Mouse (Mus musculus) intestine, embryonic 14.5 days (tissue): ENCODE data around the gene Tbc1d16. TPM values are rescaled to one million over a fixed set of nuclear protein-coding genes. Genes with fewer than 3 reads are reported as not detected.

Experiments used
- ATAC-seq: fragments of 200-750 bp; cut with Nextera tagmentation; replicated peaks from 2 replicates; pipeline ENCODE4 v1.8.0; 2017; ENCODE audit warnings: low read depth, moderate number of reproducible peaks, moderate TSS enrichment, moderate library complexity; ENCODE audit not compliant: low FRiP score, low TSS enrichment
- DNase-seq: peaks from one replicate; pipeline ENCODE4 v3.0.0-alpha.2; 2018; ENCODE audit warnings: low spot score
- H3K27ac ChIP-seq: fragments of 300-500 bp; sonication (generic); 2 replicates; pipeline ENCODE4 v1.5.1; 2014; ENCODE audit warnings: low read depth, mild to moderate bottlenecking, control low read depth
- H3K27me3 ChIP-seq: fragments of 300-500 bp; sonication (generic); replicated peaks from 2 replicates; pipeline ENCODE4 v1.6.1; 2014; ENCODE audit warnings: low read length, control low read depth; ENCODE audit not compliant: control insufficient read depth, insufficient read depth
- H3K36me3 ChIP-seq: fragments of 300-500 bp; sonication (generic); 2 replicates; pipeline ENCODE4 v1.6.1; 2014; ENCODE audit warnings: low read length, control low read depth; ENCODE audit not compliant: control insufficient read depth, insufficient read depth
- H3K4me1 ChIP-seq: fragments of 300-500 bp; sonication (generic); replicated peaks from 2 replicates; pipeline ENCODE4 v1.6.1; 2014; ENCODE audit warnings: low read length, control low read depth, mixed read lengths; ENCODE audit not compliant: control insufficient read depth, insufficient read depth
- H3K4me2 ChIP-seq: fragments of 300-500 bp; sonication (generic); 2 replicates; pipeline ENCODE4 v1.6.1; 2014; ENCODE audit warnings: low read length
- H3K4me3 ChIP-seq: fragments of 300-500 bp; sonication (generic); 2 replicates; pipeline ENCODE4 v1.5.1; 2014; ENCODE audit warnings: low read depth, low read length, control low read depth, mixed read lengths
- H3K9ac ChIP-seq: fragments of 300-500 bp; sonication (generic); 2 replicates; pipeline ENCODE4 v1.6.1; 2014; ENCODE audit warnings: mild to moderate bottlenecking, low read length
- H3K9me3 ChIP-seq: fragments of 300-500 bp; sonication (generic); 2 replicates; pipeline ENCODE4 v1.6.1; 2016; ENCODE audit warnings: low read length, control low read depth; ENCODE audit not compliant: control insufficient read depth
- WGBS: fragments of 180-500 bp; shearing (Covaris S2); extraction: QIAGEN DNeasy Blood & Tissue Kit; methylation state at CpG from one replicate; pipeline ENCODE4 v1.1.7; 2014; 5-methylcytosine and 5-hydroxymethylcytosine counted together
- polyA plus RNA-seq: library from polyadenylated mRNA; unstranded; fragments of >200 nt; fragmentation: Nextera tagmentation; extraction: Ambion mirVana; gene quantifications from 2 replicates; pipeline ENCODE4 v1.2.1, GENCODE M21; 2014

Gene Tbc1d16
- polyA plus RNA-seq, 1 experiment from 2014 or later: 13.0 TPM

DNA sequence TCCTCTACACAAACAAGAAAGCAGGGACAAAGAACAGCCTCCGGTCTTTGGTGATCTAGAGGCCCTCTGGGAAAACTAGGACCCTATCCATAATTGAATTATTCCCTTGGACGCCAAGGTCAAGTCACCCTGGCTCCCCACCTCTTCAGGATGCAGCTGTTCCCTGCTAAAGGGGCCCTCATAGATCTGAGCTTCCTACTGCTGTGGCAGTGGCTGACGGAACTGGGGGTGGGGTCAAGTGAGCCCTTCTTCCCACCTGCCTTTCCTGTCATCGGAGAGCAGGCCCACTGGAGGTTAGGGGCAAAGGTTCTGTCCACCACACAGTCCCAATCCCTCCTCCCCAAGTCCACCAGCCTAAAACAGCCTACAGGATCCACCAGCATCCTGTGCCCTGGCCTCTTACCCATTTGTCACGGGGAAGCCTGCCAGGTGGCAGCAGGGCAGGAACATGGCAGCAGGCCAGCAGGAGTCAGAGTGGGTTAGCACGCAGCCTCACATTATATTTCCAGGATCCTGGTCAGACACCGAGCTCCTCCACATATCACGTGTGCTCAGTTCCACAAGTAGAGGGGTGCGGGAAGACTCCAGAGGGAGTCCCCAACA is 12.3 kb downstream of the Tbc1d16 start:
- H3K27me3 ChIP-seq: no peaks in the 10 kb centered on the region
- H3K36me3 ChIP-seq: no peaks in the 10 kb centered on the region
- DNase-seq (no peak), ATAC-seq (no peak; the same call in 1 of the 2 replicates)
- 31% methylated on average over 9 of the region's 9 CpGs for WGBS
- peaks cover 55% of the 10 kb centered on the region for H3K4me1 ChIP-seq
- peak overlapping the region; percentile 91 for H3K27ac ChIP-seq
- peak overlapping the region; percentile 46 for H3K4me2 ChIP-seq
- peak overlapping the region; percentile 1 for H3K4me3 ChIP-seq
- H3K9ac ChIP-seq: 0 out of 2 replicates have a peak overlapping the region, but pooled peaks have one; percentile 25
- no peaks in the 10 kb centered on the region for H3K9me3 ChIP-seq

- Histone ChIP-seq H3K9me3 (no peaks in the 10 kb centered on the region), H3K4me2 (peak overlapping the region; percentile 46), H3K27ac (peak overlapping the region; percentile 91), H3K4me3 (peak overlapping the region; percentile 1), H3K9ac (0 out of 2 replicates have a peak overlapping the region, but pooled peaks have one; percentile 25), H3K4me1 (peaks cover 57% of the 10 kb centered on the region), H3K27me3 (no peaks in the 10 kb centered on the region), H3K36me3 (no peaks in the 10 kb centered on the region)
- 1% methylated on average over 18 of the region's 18 CpGs for WGBS
- ATAC-seq (peak; percentile 59), DNase-seq (peak; percentile 85)
Observed at GRCm38 (mm10) chr11:119215038-119215904, 13.0 kb downstream of the Tbc1d16 start.

GRCm38 (mm10) chr11:119213166-119213885 is 15.0 kb downstream of the Tbc1d16 start:
- H3K27ac ChIP-seq: no peak overlapping the region; the same call in 1 of the 2 replicates
- ATAC-seq (no peak), DNase-seq (no peak)
- no peaks in the 10 kb centered on the region for H3K27me3 ChIP-seq
- H3K4me2 ChIP-seq: no peak overlapping the region
- H3K36me3 ChIP-seq: peaks cover 12% of the 10 kb centered on the region
- 62% methylated on average over 19 of the region's 19 CpGs for WGBS
- H3K9ac ChIP-seq: no peak overlapping the region
- no peaks in the 10 kb centered on the region for H3K9me3 ChIP-seq
- H3K4me1 ChIP-seq: peaks cover 56% of the 10 kb centered on the region
- no peak overlapping the region for H3K4me3 ChIP-seq

GRCm38 (mm10) chr11:119211604-119212309 is 16.5 kb downstream of the Tbc1d16 start:
- ATAC-seq: no peak
- Histone ChIP-seq H3K27ac (no peak overlapping the region), H3K4me2 (no peak overlapping the region), H3K9me3 (0 out of 2 replicates have a peak, but pooled peaks cover 4% of the 10 kb centered on the region), H3K9ac (no peak overlapping the region), H3K4me3 (no peak overlapping the region), H3K4me1 (peaks cover 51% of the 10 kb centered on the region), H3K36me3 (peaks cover 24% of the 10 kb centered on the region), H3K27me3 (no peaks in the 10 kb centered on the region)
- DNase-seq: no peak
- WGBS: 67% methylated on average over 21 of the region's 21 CpGs

DNA sequence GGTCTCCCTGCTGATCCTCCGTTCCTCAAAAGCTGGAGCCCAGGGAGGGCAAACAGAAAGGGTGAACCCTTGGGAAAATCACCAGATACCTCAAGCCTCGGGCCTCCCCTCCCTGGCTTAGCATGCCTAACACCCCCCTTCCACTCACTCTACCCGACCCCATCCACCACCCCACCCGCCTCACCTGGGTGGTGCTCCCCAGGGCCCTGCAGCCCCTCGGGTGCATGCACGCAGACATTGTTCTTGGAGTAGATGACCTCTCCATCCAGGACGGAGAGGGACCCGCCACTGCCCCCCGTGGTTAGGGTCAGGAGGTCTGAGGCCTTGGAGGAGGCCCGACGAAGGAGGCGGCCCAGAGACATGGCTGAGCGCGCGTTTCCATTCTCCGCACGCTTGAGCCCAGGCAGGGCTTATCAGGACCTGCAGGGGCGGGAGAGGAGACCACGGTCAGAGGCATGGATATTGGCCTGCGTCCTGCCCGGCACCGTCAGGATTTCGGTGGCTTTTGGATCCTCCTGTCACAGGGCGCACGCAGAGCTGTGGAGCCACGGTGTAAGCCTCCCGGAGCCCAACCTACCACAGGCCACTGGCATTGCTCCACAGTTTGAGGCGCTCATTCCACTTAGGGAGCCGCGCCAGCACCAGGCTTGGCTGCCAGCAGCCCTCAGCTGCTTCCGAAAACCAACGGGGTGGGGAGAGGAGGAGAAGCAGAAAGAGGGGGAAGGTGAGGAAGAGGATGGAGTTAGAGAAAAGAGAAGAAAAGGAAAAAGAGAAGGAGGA is 17.8 kb downstream of the Tbc1d16 start:
- no peak for DNase-seq
- Histone ChIP-seq H3K4me1 (peaks cover 38% of the 10 kb centered on the region), H3K9ac (no peak overlapping the region), H3K9me3 (0 out of 2 replicates have a peak, but pooled peaks cover 4% of the 10 kb centered on the region), H3K4me3 (no peak overlapping the region), H3K27me3 (no peaks in the 10 kb centered on the region), H3K27ac (no peak overlapping the region), H3K36me3 (peaks cover 24% of the 10 kb centered on the region), H3K4me2 (no peak overlapping the region)
- WGBS: 82% methylated on average over 31 of the region's 32 CpGs
- ATAC-seq: no peak

DNA sequence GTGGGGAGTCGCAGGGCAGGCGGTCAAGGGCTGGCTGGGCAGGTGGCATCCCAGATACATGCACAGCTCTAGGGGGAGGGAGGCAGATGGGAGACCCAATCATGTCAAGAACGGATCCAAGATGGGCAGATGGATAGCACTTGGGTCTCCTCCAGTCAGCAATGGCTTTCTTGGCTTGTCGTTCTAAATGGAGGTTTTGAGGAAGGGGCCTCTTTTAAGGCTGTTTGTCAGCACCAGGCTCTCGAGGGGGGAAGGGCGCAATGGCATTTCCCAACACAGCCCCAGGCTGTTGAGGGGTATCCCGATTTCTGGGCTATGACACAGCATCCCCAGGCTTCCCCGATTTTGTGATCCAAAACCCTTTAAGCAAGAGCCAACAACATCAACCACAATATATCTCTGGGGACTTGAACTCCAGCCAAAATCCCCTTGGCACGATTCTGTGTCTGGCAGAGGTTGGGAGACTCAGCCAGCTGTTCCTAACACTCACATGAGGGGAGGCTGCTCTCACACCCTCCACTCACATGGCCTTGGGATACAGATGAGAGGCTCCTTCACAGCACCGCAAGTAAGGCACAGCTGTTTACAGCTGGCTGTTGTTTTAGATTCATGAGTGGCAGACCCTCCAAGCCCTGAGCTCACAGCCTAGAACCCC is 18.8 kb downstream of the Tbc1d16 start:
- ATAC-seq (no peak), DNase-seq (no peak)
- no peak overlapping the region for H3K9ac ChIP-seq
- H3K9me3 ChIP-seq: 0 out of 2 replicates have a peak, but pooled peaks cover 4% of the 10 kb centered on the region
- no peaks in the 10 kb centered on the region for H3K27me3 ChIP-seq
- H3K4me2 ChIP-seq: no peak overlapping the region
- 76% methylated on average over 10 of the region's 10 CpGs for WGBS
- peaks cover 28% of the 10 kb centered on the region for H3K4me1 ChIP-seq
- H3K27ac ChIP-seq: peak overlapping the region; percentile 22; the same call in 1 of the 2 replicates
- H3K4me3 ChIP-seq: no peak overlapping the region
- H3K36me3 ChIP-seq: peaks cover 33% of the 10 kb centered on the region

DNA sequence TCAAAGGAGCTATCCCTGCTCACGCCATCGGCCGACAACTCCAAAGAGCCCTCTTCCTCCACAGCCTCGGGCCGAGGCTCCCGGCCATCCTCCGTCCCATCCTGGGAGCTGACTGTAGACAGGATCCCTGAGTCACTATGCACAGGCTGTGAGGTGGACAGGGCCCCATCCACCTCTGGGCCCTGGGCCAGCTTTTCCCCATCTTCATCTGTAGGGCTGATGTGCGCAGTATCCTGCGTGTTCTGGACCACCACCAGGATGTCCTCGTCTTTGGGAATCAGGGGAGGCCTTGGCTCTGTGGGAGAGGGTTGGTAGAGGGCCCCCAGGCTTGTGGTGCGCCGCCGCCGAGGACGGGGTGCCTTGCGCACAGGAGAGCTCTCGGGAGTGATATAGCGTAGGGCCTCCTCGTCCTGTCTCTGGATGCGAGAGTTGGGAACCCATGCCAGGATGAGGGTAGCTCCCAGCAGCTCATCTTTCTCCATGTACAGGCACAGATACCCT is 19.4 kb downstream of the Tbc1d16 start:
- H3K4me3 ChIP-seq: no peak overlapping the region
- ATAC-seq: no peak
- H3K9me3 ChIP-seq: 0 out of 2 replicates have a peak, but pooled peaks cover 4% of the 10 kb centered on the region
- DNase-seq: no peak
- H3K27me3 ChIP-seq: no peaks in the 10 kb centered on the region
- H3K36me3 ChIP-seq: peaks cover 35% of the 10 kb centered on the region
- H3K4me2 ChIP-seq: no peak overlapping the region
- H3K9ac ChIP-seq: no peak overlapping the region
- no peak overlapping the region for H3K27ac ChIP-seq
- peaks cover 22% of the 10 kb centered on the region for H3K4me1 ChIP-seq
- 91% methylated on average over 20 of the region's 20 CpGs for WGBS
